Mouse (Mus musculus) cerebellum, adult 2 months (tissue): ENCODE data around the gene Cep68.

Source experiments
- CTCF ChIP-seq: fragments of 200-500 bp; IDR thresholded peaks from 2 replicates; pipeline ENCODE4 v1.5.1; 2011; ENCODE audit warnings: low read depth, mild to moderate bottlenecking, control low read depth, low read length, moderate library complexity, borderline replicate concordance; ENCODE audit not compliant: insufficient read depth
- POLR2A ChIP-seq: fragments of 200-500 bp; IDR thresholded peaks from 2 replicates; pipeline ENCODE4 v1.6.1; 2011; ENCODE audit warnings: low read length, control low read depth, borderline replicate concordance; ENCODE audit not compliant: insufficient read depth

DNA sequence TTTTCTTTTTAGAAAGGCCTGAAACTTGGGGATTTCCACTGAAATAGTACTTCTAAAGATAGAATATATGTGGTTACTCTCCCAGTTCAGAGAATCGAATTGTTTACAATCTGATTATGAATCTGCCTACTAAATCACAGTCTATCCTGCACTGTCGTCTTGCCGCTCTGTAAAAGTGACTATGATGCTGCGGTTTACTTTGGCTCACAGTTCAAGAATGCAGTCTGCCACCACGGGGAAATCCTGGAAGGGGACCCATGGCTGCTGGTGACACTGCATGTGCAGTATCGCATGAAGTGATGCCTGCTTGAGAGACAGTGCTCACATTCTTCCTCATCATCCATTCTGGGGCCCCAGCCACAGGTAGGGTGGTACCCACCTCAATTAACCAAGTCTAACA, 3.9 kb downstream of the Cep68 start:
- TF ChIP-seq CTCF (no peak), POLR2A (no peak)
